Mouse (Mus musculus): ENCODE data around the gene Slc1a2. TPM values are rescaled to one million over a fixed set of nuclear protein-coding genes. Genes with fewer than 3 reads are reported as not detected.

Slc1a2 gene
- polyA plus RNA-seq, 1 experiment: 0.90 TPM

DNA sequence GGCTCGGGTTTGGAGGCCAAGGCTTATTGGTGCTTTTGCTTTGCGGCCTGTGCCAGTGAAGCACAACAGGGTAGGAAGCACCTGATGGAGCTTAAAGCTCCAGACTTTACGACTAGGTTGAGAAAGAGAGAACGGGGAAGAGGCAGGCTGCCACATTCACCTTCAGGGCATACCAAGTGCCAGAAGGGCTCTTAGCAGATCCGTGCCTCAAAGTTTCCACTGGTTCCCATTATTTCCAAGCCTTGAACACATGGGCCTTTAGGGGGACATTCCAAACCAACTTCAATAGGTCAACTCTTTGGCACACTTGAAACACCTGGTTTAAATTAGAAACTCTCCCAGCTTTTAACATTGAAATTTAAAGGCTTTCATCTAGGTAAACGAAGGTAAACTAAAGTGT, 134.3 kb downstream of the Slc1a2 start:
- no peak overlapping the region for H3K27ac ChIP-seq (ENCODE audit: insufficient read depth, low read length)
- H3K4me1 ChIP-seq (ENCODE audit: control insufficient read depth, insufficient read depth, low read length): no peaks in the 10 kb centered on the region
- no peak for TF ChIP-seq CTCF (IDR thresholded peaks at IDR 0.05; ENCODE audit: borderline replicate concordance, insufficient read depth, low read length)
- no peak for TF ChIP-seq POLR2A (IDR thresholded peaks at IDR 0.05; ENCODE audit: low read depth, low read length)
- no peak overlapping the region for H3K4me3 ChIP-seq (ENCODE audit: insufficient read depth, low read length)

GRCm38 (mm10) chr2:102795034-102795433, 136.6 kb downstream of the Slc1a2 start:
- TF ChIP-seq CTCF (IDR thresholded peaks at IDR 0.05; ENCODE audit: borderline replicate concordance, insufficient read depth, low read length): no peak
- TF ChIP-seq POLR2A (IDR thresholded peaks at IDR 0.05; ENCODE audit: low read depth, low read length): no peak
- no peak overlapping the region for H3K4me3 ChIP-seq (ENCODE audit: insufficient read depth, low read length)
- no peak overlapping the region for H3K27ac ChIP-seq (ENCODE audit: insufficient read depth, low read length)
- H3K4me1 ChIP-seq (ENCODE audit: control insufficient read depth, insufficient read depth, low read length): no peaks in the 10 kb centered on the region

DNA sequence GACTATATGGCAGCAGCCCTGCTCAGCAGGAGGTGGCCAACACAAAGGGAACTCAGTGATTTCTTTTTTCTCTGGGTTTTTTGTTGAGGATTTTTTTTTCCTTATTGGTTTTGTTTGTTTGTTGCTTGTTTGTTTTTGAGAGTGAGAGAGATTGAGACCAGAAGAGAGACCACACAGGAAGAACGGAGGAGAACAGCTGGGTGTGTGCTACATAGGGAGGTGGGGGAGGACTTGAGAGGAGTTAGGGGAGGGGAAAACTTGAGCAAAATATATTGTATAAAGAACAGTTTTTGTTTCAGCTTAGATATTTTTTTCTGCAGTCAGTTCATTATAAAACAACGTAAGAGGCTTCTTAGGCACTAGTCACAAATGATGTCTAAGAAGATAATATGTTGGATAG, 139.7 kb downstream of the Slc1a2 start:
- TF ChIP-seq CTCF (IDR thresholded peaks at IDR 0.05; ENCODE audit: borderline replicate concordance, insufficient read depth, low read length): no peak
- no peak for TF ChIP-seq POLR2A (IDR thresholded peaks at IDR 0.05; ENCODE audit: low read depth, low read length)
- Histone ChIP-seq H3K4me1 (ENCODE audit: control insufficient read depth, insufficient read depth, low read length) (no peaks in the 10 kb centered on the region), H3K27ac (ENCODE audit: insufficient read depth, low read length) (no peak overlapping the region), H3K4me3 (ENCODE audit: insufficient read depth, low read length) (no peak overlapping the region)

DNA sequence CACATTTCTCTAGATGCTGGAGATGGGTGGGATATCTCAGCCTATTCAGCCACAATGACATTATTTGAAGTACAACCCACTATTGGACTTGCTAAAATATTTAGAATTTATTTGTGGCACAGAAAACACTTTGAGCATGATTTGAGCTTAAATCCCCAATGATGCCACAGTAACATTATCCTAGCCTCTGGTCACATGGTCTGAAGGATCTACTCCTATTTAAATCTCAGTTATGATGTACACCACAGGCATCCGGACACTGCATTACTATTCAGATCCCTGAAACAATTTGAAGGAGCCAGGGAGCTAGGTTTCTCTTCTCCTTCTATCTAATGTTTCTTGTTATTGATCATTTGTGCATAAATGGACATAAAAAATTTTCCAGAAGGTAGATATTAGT, 143.4 kb downstream of the Slc1a2 start:
- H3K4me3 ChIP-seq (ENCODE audit: insufficient read depth, low read length): no peak overlapping the region
- no peak overlapping the region for H3K27ac ChIP-seq (ENCODE audit: insufficient read depth, low read length)
- TF ChIP-seq POLR2A (IDR thresholded peaks at IDR 0.05; ENCODE audit: low read depth, low read length): no peak
- no peak for TF ChIP-seq CTCF (IDR thresholded peaks at IDR 0.05; ENCODE audit: borderline replicate concordance, insufficient read depth, low read length)
- H3K4me1 ChIP-seq (ENCODE audit: control insufficient read depth, insufficient read depth, low read length): no peaks in the 10 kb centered on the region

GRCm38 (mm10) chr2:102804109-102804508, 145.7 kb downstream of the Slc1a2 start:
- Histone ChIP-seq H3K27ac (ENCODE audit: insufficient read depth, low read length) (no peak overlapping the region), H3K4me1 (ENCODE audit: control insufficient read depth, insufficient read depth, low read length) (no peaks in the 10 kb centered on the region), H3K4me3 (ENCODE audit: insufficient read depth, low read length) (no peak overlapping the region)
- TF ChIP-seq CTCF (IDR thresholded peaks at IDR 0.05; ENCODE audit: borderline replicate concordance, insufficient read depth, low read length) (no peak), POLR2A (IDR thresholded peaks at IDR 0.05; ENCODE audit: low read depth, low read length) (no peak)

DNA sequence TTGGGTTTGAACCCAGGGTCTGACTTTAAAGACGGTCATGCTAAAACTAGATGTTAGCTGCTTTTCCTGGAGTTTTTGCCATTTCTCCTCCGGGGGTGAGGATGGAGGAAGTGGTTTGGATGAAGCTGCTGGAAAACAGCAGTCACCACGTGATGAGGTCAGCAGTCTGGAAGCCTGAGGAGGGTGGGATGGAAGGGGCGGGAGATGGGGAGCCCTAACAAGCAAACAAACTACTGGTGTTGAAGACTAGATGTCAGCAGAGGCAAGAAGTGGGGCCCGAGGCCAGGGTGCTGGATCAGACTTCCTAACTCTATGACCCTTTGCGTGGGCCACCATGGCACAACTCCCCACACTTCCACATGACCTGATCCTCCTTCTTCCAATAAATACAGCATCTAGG, 146.8 kb downstream of the Slc1a2 start:
- H3K4me1 ChIP-seq (ENCODE audit: control insufficient read depth, insufficient read depth, low read length): no peaks in the 10 kb centered on the region
- H3K4me3 ChIP-seq (ENCODE audit: insufficient read depth, low read length): no peak overlapping the region
- TF ChIP-seq CTCF (IDR thresholded peaks at IDR 0.05; ENCODE audit: borderline replicate concordance, insufficient read depth, low read length): no peak
- no peak for TF ChIP-seq POLR2A (IDR thresholded peaks at IDR 0.05; ENCODE audit: low read depth, low read length)
- H3K27ac ChIP-seq (ENCODE audit: insufficient read depth, low read length): no peak overlapping the region

DNA sequence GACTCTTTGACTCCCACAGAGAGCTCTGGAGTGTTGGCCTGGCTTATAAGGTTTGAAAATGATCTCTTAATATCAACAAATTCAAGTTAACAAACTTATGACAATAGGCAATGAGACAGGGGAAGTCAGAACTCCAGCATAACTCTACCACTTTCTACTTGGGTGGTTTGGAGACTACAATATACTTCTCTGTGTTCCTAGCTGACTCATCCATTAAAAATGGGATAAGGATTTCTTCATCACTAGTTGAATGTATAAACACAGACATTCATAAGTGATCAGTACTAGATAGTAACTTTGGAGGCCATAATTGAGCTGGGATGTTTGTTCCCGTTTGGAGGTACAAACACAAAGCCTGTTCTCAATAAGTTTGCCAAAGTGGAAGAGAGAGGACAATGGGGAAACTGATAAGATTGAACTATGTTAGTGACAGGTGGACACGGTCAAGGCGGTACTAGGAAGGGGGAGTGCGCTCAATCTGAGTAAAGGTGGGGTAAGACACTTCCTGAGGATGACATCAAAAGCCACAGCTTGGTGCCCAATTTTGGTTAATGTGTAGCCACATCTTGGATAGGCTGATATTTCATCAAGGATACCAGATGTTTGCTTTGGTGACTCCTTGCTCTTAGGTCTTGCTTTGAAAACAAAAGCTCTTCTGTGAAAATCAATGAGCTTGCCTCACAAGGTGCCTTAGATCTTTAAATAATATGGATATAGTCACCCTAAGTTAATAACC, 147.5 kb downstream of the Slc1a2 start:
- no peaks in the 10 kb centered on the region for H3K4me1 ChIP-seq (ENCODE audit: control insufficient read depth, insufficient read depth, low read length)
- TF ChIP-seq POLR2A (IDR thresholded peaks at IDR 0.05; ENCODE audit: low read depth, low read length) (no peak), CTCF (IDR thresholded peaks at IDR 0.05; ENCODE audit: borderline replicate concordance, insufficient read depth, low read length) (no peak)
- H3K27ac ChIP-seq (ENCODE audit: insufficient read depth, low read length): no peak overlapping the region
- H3K4me3 ChIP-seq (ENCODE audit: insufficient read depth, low read length): no peak overlapping the region

DNA sequence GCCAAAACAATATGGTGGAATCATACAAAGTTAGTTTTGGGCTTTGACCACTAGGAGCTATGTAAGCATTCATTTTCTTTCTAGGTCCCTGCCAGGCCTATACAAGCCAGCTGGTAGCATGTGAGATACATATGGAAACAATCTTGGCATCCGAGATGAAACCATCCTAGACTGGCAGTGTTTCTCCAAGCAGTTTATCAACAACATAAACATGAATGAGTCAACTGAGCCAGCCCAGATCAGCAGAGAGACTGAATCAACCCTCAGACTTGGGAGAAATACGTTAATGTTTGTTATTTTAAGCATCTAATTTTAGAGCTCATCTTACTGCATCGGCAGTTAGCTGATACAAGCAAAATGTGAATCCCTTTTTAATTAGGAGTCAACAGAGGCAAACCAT, 149.2 kb downstream of the Slc1a2 start:
- no peak overlapping the region for H3K4me3 ChIP-seq (ENCODE audit: insufficient read depth, low read length)
- peaks cover under 1% of the 10 kb centered on the region; the same call in 1 of the 2 replicates for H3K4me1 ChIP-seq (ENCODE audit: control insufficient read depth, insufficient read depth, low read length)
- no peak overlapping the region for H3K27ac ChIP-seq (ENCODE audit: insufficient read depth, low read length)
- TF ChIP-seq CTCF (IDR thresholded peaks at IDR 0.05; ENCODE audit: borderline replicate concordance, insufficient read depth, low read length): no peak
- no peak for TF ChIP-seq POLR2A (IDR thresholded peaks at IDR 0.05; ENCODE audit: low read depth, low read length)

DNA sequence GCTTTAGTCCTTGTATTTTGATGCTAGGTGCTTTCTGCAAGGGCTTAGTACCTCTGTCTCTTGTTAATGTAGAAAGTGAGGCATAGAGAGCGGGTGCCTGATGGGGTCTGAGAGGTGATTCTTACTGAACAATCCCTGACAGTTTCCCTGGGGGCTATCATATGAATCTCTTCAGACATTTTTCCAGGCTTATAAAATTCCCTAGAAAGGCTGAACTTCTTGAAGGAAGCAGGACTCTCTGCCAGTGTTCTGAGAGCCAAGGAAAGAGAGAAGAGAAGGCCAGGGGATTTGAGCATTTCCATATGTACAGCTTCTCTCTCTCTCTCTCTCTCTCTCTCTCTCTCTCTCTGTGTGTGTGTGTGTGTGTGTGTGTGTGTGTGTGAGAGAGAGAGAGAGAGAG, 151.0 kb downstream of the Slc1a2 start:
- Histone ChIP-seq H3K4me1 (ENCODE audit: control insufficient read depth, insufficient read depth, low read length) (peaks cover 3% of the 10 kb centered on the region; the same call in 1 of the 2 replicates), H3K4me3 (ENCODE audit: insufficient read depth, low read length) (no peak overlapping the region), H3K27ac (ENCODE audit: insufficient read depth, low read length) (no peak overlapping the region)
- TF ChIP-seq POLR2A (IDR thresholded peaks at IDR 0.05; ENCODE audit: low read depth, low read length) (no peak), CTCF (IDR thresholded peaks at IDR 0.05; ENCODE audit: borderline replicate concordance, insufficient read depth, low read length) (no peak)

DNA sequence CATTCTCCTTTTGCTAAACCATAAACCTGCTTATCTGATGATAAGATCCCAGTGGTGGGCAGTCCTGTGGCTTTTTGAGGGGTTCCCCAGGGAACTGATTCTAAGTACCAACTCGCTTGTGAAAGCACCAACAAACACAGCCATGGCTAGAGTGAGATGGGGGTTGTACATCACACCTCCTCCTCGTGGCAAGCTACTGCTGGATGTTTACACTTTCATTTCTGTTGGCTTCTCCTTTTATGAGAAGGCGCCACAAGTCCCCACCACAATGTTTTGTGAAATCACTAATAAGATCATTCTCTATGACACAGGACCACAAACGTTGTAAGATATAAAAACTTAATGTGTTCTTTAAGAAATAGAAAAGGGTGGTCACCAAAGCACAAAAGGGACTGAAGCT, 154.3 kb downstream of the Slc1a2 start:
- H3K27ac ChIP-seq (ENCODE audit: insufficient read depth, low read length): no peak overlapping the region
- no peak for TF ChIP-seq CTCF (IDR thresholded peaks at IDR 0.05; ENCODE audit: borderline replicate concordance, insufficient read depth, low read length)
- TF ChIP-seq POLR2A (IDR thresholded peaks at IDR 0.05; ENCODE audit: low read depth, low read length): no peak

More for the DNA sequence above, 154.3 kb downstream of the Slc1a2 start:
- H3K4me1 ChIP-seq (ENCODE audit: control insufficient read depth, insufficient read depth, low read length): peaks cover 3% of the 10 kb centered on the region; the same call in 1 of the 2 replicates
- no peak overlapping the region for H3K4me3 ChIP-seq (ENCODE audit: insufficient read depth, low read length)
